Mouse (Mus musculus): Measurements from ENCODE around the gene Hpn. TPM values are rescaled to one million over a fixed set of nuclear protein-coding genes. Genes with fewer than 3 reads are reported as not detected.

Gene Hpn
- polyA plus RNA-seq, 1 experiment from 2014 or later: 2.0 TPM

DNA sequence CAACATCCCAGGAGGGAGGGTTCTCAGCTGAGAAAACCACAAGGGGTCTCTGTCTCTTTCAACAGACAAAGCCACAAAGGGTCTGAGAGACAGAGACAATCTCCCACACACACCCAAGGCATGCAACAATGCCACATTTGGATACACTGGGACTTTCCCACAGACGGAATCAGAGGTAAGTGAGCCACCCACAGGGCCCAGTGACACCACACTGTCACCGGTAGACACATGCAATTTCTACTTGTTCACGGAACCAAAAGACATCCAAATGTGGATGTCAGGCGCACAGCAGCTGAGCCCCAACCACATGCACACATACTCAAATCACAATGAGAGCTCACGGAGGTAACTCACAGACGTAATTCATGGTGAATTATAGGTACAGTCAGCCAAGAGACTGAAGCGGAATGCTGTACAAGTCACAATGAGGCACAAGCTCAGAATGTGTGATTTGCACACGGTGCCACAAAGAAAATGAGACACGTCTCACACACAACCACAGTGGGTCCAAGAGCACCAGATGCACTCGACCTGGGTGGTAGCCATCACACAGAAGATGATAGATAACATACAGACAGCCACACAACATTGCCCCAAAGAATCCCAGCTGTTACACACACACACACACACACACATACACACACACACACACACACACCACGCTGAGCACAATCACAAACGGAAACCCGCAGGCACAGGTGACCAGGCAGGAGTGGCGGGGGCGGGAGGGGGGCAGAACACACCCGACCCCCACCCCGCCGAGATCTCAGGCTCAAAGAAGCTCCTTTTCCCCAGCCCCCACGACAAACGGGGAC lies 34.9 kb upstream of the Hpn start:
- 5% methylated on average over 20 of the region's 20 CpGs for WGBS
- Histone ChIP-seq H3K9ac (ENCODE audit: low read length) (peak overlapping the region; percentile 98), H3K36me3 (ENCODE audit: control insufficient read depth, insufficient read depth, low read length) (0 out of 2 replicates have a peak, but pooled peaks cover 4% of the 10 kb centered on the region), H3K27me3 (ENCODE audit: control insufficient read depth, insufficient read depth, low read length) (no peaks in the 10 kb centered on the region), H3K27ac (replicated peaks in 1 of 2; ENCODE audit: control insufficient read depth in 1 of 2, insufficient read depth in 1 of 2, low read depth in 2 of 2, low read length in 2 of 2) (peak overlapping the region; percentile 77 to 80), H3K4me2 (ENCODE audit: low read length) (peak overlapping the region; percentile 85), H3K4me3 (ENCODE audit: control insufficient read depth in 1 of 2, insufficient read depth in 1 of 2, low read depth in 1 of 2, low read length in 2 of 2) (peak overlapping the region; percentile 82 to 97), H3K9me3 (ENCODE audit: control insufficient read depth, low read length) (no peaks in the 10 kb centered on the region), H3K4me1 (ENCODE audit: control insufficient read depth in 2 of 2, insufficient read depth in 2 of 2, low read length in 2 of 2) (peaks cover 26 to 32% of the 10 kb centered on the region in 2 experiments)
- ATAC-seq (ENCODE audit: insufficient number of reproducible peaks, insufficient read depth, low FRiP score, low read depth): no peak

DNA sequence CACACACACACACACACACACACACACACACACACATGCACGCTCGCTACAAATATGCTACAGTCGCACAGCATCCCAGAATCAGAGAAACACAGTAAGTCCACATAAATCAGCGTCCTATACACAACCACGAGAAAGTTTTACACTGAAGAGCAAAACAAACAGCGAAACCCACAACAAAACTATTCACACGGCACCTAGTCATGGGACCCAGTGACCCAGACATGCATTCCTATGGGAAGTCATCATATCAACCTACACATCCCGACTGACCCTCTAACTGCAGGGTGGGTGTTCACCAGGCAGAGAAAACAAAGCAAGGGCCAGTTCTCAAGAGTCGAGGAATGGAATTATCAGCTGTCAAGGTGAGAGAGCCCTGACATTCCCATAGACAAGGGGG lies 34.2 kb upstream of the Hpn start:
- Histone ChIP-seq H3K9ac (ENCODE audit: low read length) (peak overlapping the region; percentile 98), H3K27me3 (ENCODE audit: control insufficient read depth, insufficient read depth, low read length) (no peaks in the 10 kb centered on the region), H3K4me2 (ENCODE audit: low read length) (peak overlapping the region; percentile 85), H3K27ac (replicated peaks in 1 of 2; ENCODE audit: control insufficient read depth in 1 of 2, insufficient read depth in 1 of 2, low read depth in 2 of 2, low read length in 2 of 2) (peak overlapping the region; percentile 58 to 80), H3K4me3 (ENCODE audit: control insufficient read depth in 1 of 2, insufficient read depth in 1 of 2, low read depth in 1 of 2, low read length in 2 of 2) (peak overlapping the region; percentile 82 to 97), H3K9me3 (ENCODE audit: control insufficient read depth, low read length) (no peaks in the 10 kb centered on the region), H3K4me1 (ENCODE audit: control insufficient read depth in 2 of 2, insufficient read depth in 2 of 2, low read length in 2 of 2) (peaks cover 26 to 32% of the 10 kb centered on the region in 2 experiments), H3K36me3 (ENCODE audit: control insufficient read depth, insufficient read depth, low read length) (0 out of 2 replicates have a peak, but pooled peaks cover 4% of the 10 kb centered on the region)
- WGBS: 40% methylated on average over 9 of the region's 9 CpGs
- no peak for ATAC-seq (ENCODE audit: insufficient number of reproducible peaks, insufficient read depth, low FRiP score, low read depth)

DNA sequence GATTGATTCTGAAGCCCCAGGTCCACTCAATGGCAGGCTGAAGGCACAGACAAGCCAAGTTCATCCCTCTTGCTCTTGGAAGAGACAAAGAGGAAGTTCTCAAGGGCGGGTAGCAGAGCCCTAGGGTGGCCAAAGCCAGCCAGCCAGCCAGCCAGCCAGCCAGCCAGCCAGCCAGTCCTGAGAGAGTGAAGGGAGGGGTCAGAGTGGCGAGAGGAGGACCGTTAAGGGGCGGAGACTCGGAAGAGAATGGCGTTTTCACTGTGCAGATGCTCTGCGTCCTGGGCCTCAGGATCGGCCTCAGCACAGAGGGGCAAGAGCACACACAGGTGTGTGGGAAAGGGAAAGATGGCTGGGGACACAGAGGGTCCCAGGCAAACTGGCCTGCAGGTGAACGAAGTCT lies 33.7 kb upstream of the Hpn start:
- H3K4me2 ChIP-seq (ENCODE audit: low read length): peak overlapping the region; percentile 85
- peak overlapping the region; percentile 82 to 97 for H3K4me3 ChIP-seq (ENCODE audit: control insufficient read depth in 1 of 2, insufficient read depth in 1 of 2, low read depth in 1 of 2, low read length in 2 of 2)
- no peak for ATAC-seq (ENCODE audit: insufficient number of reproducible peaks, insufficient read depth, low FRiP score, low read depth)
- H3K27me3 ChIP-seq (ENCODE audit: control insufficient read depth, insufficient read depth, low read length): no peaks in the 10 kb centered on the region
- peak overlapping the region; percentile 62 for H3K9ac ChIP-seq (ENCODE audit: low read length)
- WGBS: 4% methylated on average over 9 of the region's 9 CpGs
- peaks cover 26 to 32% of the 10 kb centered on the region in 2 experiments for H3K4me1 ChIP-seq (ENCODE audit: control insufficient read depth in 2 of 2, insufficient read depth in 2 of 2, low read length in 2 of 2)
- no peaks in the 10 kb centered on the region for H3K9me3 ChIP-seq (ENCODE audit: control insufficient read depth, low read length)
- 0 out of 2 replicates have a peak, but pooled peaks cover 5% of the 10 kb centered on the region for H3K36me3 ChIP-seq (ENCODE audit: control insufficient read depth, insufficient read depth, low read length)
- H3K27ac ChIP-seq (replicated peaks in 1 of 2; ENCODE audit: control insufficient read depth in 1 of 2, insufficient read depth in 1 of 2, low read depth in 2 of 2, low read length in 2 of 2): peak overlapping the region; percentile 72 to 80

DNA sequence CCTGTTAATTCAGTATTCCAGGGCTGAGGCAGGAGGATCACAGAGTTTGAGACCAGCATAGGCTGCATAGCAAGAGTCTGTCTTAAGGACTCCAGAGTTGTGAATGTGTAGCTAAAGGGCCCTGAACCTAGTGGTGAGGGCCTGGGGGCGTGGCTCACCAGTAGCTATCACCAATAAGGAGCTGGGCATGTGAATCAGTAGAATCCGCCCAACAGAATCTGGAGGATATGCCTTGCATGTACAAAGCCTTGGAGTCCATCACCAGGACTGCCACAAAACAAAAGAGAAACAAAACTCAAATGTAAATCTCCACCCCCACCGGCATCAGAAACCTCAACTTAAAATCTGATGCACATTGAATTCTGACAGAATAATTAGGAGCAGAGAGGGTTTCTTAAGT lies 33.0 kb upstream of the Hpn start:
- Histone ChIP-seq H3K4me3 (ENCODE audit: control insufficient read depth in 1 of 2, insufficient read depth in 1 of 2, low read depth in 1 of 2, low read length in 2 of 2) (peak overlapping the region in 1 of 2 experiments; percentile 97; a peak in 2 of 4 replicates), H3K9me3 (ENCODE audit: control insufficient read depth, low read length) (no peaks in the 10 kb centered on the region), H3K27ac (replicated peaks in 1 of 2; ENCODE audit: control insufficient read depth in 1 of 2, insufficient read depth in 1 of 2, low read depth in 2 of 2, low read length in 2 of 2) (peak overlapping the region in 1 of 2 experiments; percentile 80; a peak in 2 of 4 replicates), H3K9ac (ENCODE audit: low read length) (peak overlapping the region; percentile 62), H3K4me2 (ENCODE audit: low read length) (peak overlapping the region; percentile 85), H3K4me1 (ENCODE audit: control insufficient read depth in 2 of 2, insufficient read depth in 2 of 2, low read length in 2 of 2) (peaks cover 26 to 32% of the 10 kb centered on the region in 2 experiments), H3K27me3 (ENCODE audit: control insufficient read depth, insufficient read depth, low read length) (no peaks in the 10 kb centered on the region), H3K36me3 (ENCODE audit: control insufficient read depth, insufficient read depth, low read length) (peaks cover 11% of the 10 kb centered on the region)
- no peak for ATAC-seq (ENCODE audit: insufficient number of reproducible peaks, insufficient read depth, low FRiP score, low read depth)
- WGBS: 73% methylated on average over 3 of the region's 3 CpGs

DNA sequence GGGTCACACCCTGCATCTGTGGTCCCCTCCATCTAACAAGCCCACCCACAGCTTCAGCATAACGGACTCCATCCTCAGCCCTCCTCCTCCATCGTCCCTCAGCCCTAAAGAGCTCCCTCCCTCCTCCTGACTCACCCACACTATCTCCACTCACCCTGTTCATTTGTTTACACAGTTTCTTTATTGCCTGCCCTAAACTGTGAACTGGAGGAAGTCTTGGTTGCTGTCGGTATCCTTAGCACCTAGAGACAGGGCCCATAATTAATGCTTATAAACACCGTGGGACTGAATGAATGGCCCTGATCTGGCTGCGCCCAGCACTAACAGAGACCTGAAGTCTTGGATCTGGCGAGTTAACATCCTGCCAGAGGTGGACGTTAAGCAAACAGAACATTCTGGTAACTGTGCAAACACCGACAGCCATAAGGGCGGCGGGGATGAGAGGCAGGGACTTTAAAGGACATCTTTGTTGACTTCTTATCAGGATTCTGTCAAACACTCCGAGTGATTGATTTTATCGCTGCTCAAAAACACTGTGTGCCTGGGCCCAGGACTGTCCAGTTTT lies 30.6 kb upstream of the Hpn start:
- H3K4me2 ChIP-seq (ENCODE audit: low read length): no peak overlapping the region
- peaks cover 22 to 23% of the 10 kb centered on the region in 2 experiments for H3K4me1 ChIP-seq (ENCODE audit: control insufficient read depth in 2 of 2, insufficient read depth in 2 of 2, low read length in 2 of 2)
- H3K27ac ChIP-seq (replicated peaks in 1 of 2; ENCODE audit: control insufficient read depth in 1 of 2, insufficient read depth in 1 of 2, low read depth in 2 of 2, low read length in 2 of 2): no peak overlapping the region
- H3K4me3 ChIP-seq (ENCODE audit: control insufficient read depth in 1 of 2, insufficient read depth in 1 of 2, low read depth in 1 of 2, low read length in 2 of 2): no peak overlapping the region
- no peaks in the 10 kb centered on the region for H3K9me3 ChIP-seq (ENCODE audit: control insufficient read depth, low read length)
- peaks cover 35% of the 10 kb centered on the region for H3K36me3 ChIP-seq (ENCODE audit: control insufficient read depth, insufficient read depth, low read length)
- no peaks in the 10 kb centered on the region for H3K27me3 ChIP-seq (ENCODE audit: control insufficient read depth, insufficient read depth, low read length)
- no peak overlapping the region; the same call in 1 of the 2 replicates for H3K9ac ChIP-seq (ENCODE audit: low read length)
- ATAC-seq (ENCODE audit: insufficient number of reproducible peaks, insufficient read depth, low FRiP score, low read depth): no peak
- 41% methylated on average over 12 of the region's 12 CpGs for WGBS

DNA sequence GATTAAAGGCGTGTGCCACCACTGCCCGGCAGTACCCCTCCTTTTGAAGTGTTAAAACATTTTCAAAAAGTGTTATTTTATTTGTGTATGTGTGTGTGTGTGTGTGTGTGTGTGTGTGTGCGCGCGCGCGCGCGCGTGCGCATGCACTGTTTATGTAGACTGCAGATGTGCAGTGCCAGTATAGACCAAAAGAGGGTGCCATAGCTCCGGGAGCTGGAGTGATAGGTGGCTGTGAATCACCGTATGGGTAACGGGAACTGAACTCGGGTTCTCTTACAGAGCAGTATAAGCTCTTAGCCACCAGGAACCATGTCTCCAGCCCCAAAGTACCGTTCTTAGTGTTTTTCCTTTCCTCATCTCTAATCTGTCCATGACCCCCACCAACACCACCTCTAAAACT lies 29.8 kb upstream of the Hpn start:
- Histone ChIP-seq H3K4me3 (ENCODE audit: control insufficient read depth in 1 of 2, insufficient read depth in 1 of 2, low read depth in 1 of 2, low read length in 2 of 2) (no peak overlapping the region), H3K9me3 (ENCODE audit: control insufficient read depth, low read length) (no peaks in the 10 kb centered on the region), H3K4me2 (ENCODE audit: low read length) (no peak overlapping the region), H3K36me3 (ENCODE audit: control insufficient read depth, insufficient read depth, low read length) (peaks cover 43% of the 10 kb centered on the region), H3K4me1 (ENCODE audit: control insufficient read depth in 2 of 2, insufficient read depth in 2 of 2, low read length in 2 of 2) (peaks cover 27 to 28% of the 10 kb centered on the region in 2 experiments), H3K27me3 (ENCODE audit: control insufficient read depth, insufficient read depth, low read length) (no peaks in the 10 kb centered on the region), H3K9ac (ENCODE audit: low read length) (no peak overlapping the region), H3K27ac (replicated peaks in 1 of 2; ENCODE audit: control insufficient read depth in 1 of 2, insufficient read depth in 1 of 2, low read depth in 2 of 2, low read length in 2 of 2) (no peak overlapping the region)
- no peak for ATAC-seq (ENCODE audit: insufficient number of reproducible peaks, insufficient read depth, low FRiP score, low read depth)
- 97% methylated on average over 16 of the region's 16 CpGs for WGBS

DNA sequence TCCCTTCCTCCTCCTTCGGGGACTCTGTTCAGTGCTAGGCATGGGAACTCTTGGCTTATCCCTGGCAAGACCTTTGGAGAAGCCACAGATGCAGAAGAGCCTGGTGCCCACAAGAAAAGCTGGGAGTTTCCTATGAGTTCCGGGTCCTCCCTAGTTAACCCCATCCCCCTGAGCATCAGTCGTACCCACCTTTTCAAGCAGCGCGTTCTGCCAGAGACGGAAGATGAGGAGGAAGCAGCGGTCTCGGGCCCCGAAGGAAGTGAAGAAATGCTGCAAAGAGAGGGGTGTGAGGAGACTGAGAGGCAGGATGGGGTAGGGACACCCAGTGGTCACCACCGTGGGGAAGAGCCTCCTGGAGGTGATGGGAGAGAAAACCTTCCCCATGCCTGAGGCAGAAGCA lies 25.9 kb upstream of the Hpn start:
- Histone ChIP-seq H3K4me2 (ENCODE audit: low read length) (no peak overlapping the region), H3K4me3 (ENCODE audit: control insufficient read depth in 1 of 2, insufficient read depth in 1 of 2, low read depth in 1 of 2, low read length in 2 of 2) (no peak overlapping the region), H3K27me3 (ENCODE audit: control insufficient read depth, insufficient read depth, low read length) (no peaks in the 10 kb centered on the region), H3K4me1 (ENCODE audit: control insufficient read depth in 2 of 2, insufficient read depth in 2 of 2, low read length in 2 of 2) (peaks cover 7 to 9% of the 10 kb centered on the region in 2 experiments; a peak in 3 of 4 replicates), H3K9me3 (ENCODE audit: control insufficient read depth, low read length) (no peaks in the 10 kb centered on the region), H3K9ac (ENCODE audit: low read length) (no peak overlapping the region), H3K36me3 (ENCODE audit: control insufficient read depth, insufficient read depth, low read length) (peaks cover 79% of the 10 kb centered on the region), H3K27ac (replicated peaks in 1 of 2; ENCODE audit: control insufficient read depth in 1 of 2, insufficient read depth in 1 of 2, low read depth in 2 of 2, low read length in 2 of 2) (peak overlapping the region in 1 of 2 experiments; percentile 43; a peak in 2 of 4 replicates)
- WGBS: 93% methylated on average over 10 of the region's 10 CpGs
- no peak for ATAC-seq (ENCODE audit: insufficient number of reproducible peaks, insufficient read depth, low FRiP score, low read depth)
